ENCODE assay signal across 11 mouse cellular contexts in genomic region chr8:123754538-123755431, GRCm38 (mm10). TPM values are rescaled to one million over a fixed set of nuclear protein-coding genes. Genes with fewer than 3 reads are reported as not detected.
DNase-seq lines count a peak whose midpoint lies in the region; ATAC-seq and TF ChIP-seq lines count a peak whose summit lies in the region.
"Had no signal": no experiment of that assay in that cellular context is flagged by ENCODE, and none has a peak within 500 bp of the region (broad histone marks: within the 10 kb centered on the region; RNA-seq: fewer than 3 reads in every experiment).

No protein-coding gene starts in this region.

- H3K4me2 ChIP-seq in midbrain, embryonic 12.5 days (replicated peaks), result peak overlapping the region; percentile 39; the same call in 1 of the 2 replicates
- H3K4me2 ChIP-seq in midbrain, postnatal 0 days (ENCODE audit: low read depth, low read length, poor library complexity, severe bottlenecking), result no peak overlapping the region; the same call in 1 of the 2 replicates
- peak overlapping the region; percentile 22; the same call in 1 of the 2 replicates for H3K4me2 ChIP-seq in forebrain, postnatal 0 days (ENCODE audit: low read depth)
- H3K4me2 ChIP-seq: liver, embryonic 15.5 days had no signal

- no peak overlapping the region for H3K4me3 ChIP-seq in midbrain, embryonic 12.5 days
- no peak overlapping the region for H3K4me3 ChIP-seq in midbrain, postnatal 0 days (ENCODE audit: low read depth, low read length)
- H3K4me3 ChIP-seq in forebrain, postnatal 0 days (ENCODE audit: low read depth, low read length), result no peak overlapping the region
- H3K4me3 ChIP-seq: liver, embryonic 15.5 days had no signal

- no peaks in the 10 kb centered on the region for H3K9me3 ChIP-seq in midbrain, embryonic 12.5 days
- H3K9me3 ChIP-seq in midbrain, postnatal 0 days (ENCODE audit: low read length), result no peaks in the 10 kb centered on the region
- H3K9me3 ChIP-seq in forebrain, postnatal 0 days (ENCODE audit: low read length), result no peaks in the 10 kb centered on the region
- H3K9me3 ChIP-seq: liver, embryonic 15.5 days had no signal

- no peak for ATAC-seq in midbrain, embryonic 12.5 days (ENCODE audit: low FRiP score, low read depth)
- ATAC-seq in midbrain, postnatal 0 days (ENCODE audit: low FRiP score), result no peak
- no peak for ATAC-seq in forebrain, postnatal 0 days

- TF ChIP-seq CTCF in midbrain, postnatal 0 days (IDR thresholded peaks at IDR 0.05), result no peak
- no peak for TF ChIP-seq CTCF in forebrain, postnatal 0 days (IDR thresholded peaks at IDR 0.05; ENCODE audit: low read depth)

- peaks cover 27% of the 10 kb centered on the region for H3K4me1 ChIP-seq in midbrain, embryonic 12.5 days
- peaks cover 8% of the 10 kb centered on the region; the same call in 1 of the 2 replicates for H3K4me1 ChIP-seq in midbrain, postnatal 0 days (ENCODE audit: insufficient read depth, low read length)
- H3K4me1 ChIP-seq in forebrain, postnatal 0 days (ENCODE audit: insufficient read depth), result peaks cover 13% of the 10 kb centered on the region

- H3K27ac ChIP-seq in midbrain, embryonic 12.5 days (replicated peaks), result 0 out of 2 replicates have a peak overlapping the region, but pooled peaks have one; percentile 50
- no peak overlapping the region for H3K27ac ChIP-seq in midbrain, postnatal 0 days (ENCODE audit: low read depth, low read length)
- no peak overlapping the region for H3K27ac ChIP-seq in forebrain, postnatal 0 days (ENCODE audit: low read depth, low read length)
- H3K27ac ChIP-seq: liver, embryonic 15.5 days; macrophage had no signal

- DNase-seq in midbrain, postnatal 0 days (ENCODE audit: low spot score), result no peak
- peak; percentile 7 for DNase-seq in brain, adult 2 months (ENCODE audit: low read depth, low spot score)
- DNase-seq in forebrain, postnatal 0 days, result no peak
- DNase-seq in urinary bladder, adult 2 months (ENCODE audit: low spot score), result no peak
- no peak for DNase-seq in cerebellum, postnatal 10 days
- DNase-seq in natural killer cell, adult 2 months (ENCODE audit: low spot score in 2 of 2), result no peak
- DNase-seq: gastrocnemius, postnatal 10 days; kidney, adult 11 months had no signal

- H3K9ac ChIP-seq in midbrain, embryonic 12.5 days (replicated peaks), result no peak overlapping the region
- H3K9ac ChIP-seq in midbrain, postnatal 0 days (replicated peaks; ENCODE audit: low read length, poor library complexity, severe bottlenecking), result no peak overlapping the region
- no peak overlapping the region for H3K9ac ChIP-seq in forebrain, postnatal 0 days
- H3K9ac ChIP-seq: liver, embryonic 15.5 days had no signal

- WGBS in midbrain, embryonic 12.5 days, result 73% methylated on average over 13 of the region's 13 CpGs
- WGBS in midbrain, postnatal 0 days, result 66% methylated on average over 13 of the region's 13 CpGs
- 71% methylated on average over 13 of the region's 13 CpGs for WGBS in forebrain, postnatal 0 days

- H3K36me3 ChIP-seq in midbrain, embryonic 12.5 days, result no peaks in the 10 kb centered on the region
- H3K36me3 ChIP-seq in midbrain, postnatal 0 days (ENCODE audit: insufficient read depth, low read length), result no peaks in the 10 kb centered on the region
- H3K36me3 ChIP-seq in forebrain, postnatal 0 days (ENCODE audit: insufficient read depth), result no peaks in the 10 kb centered on the region
- H3K36me3 ChIP-seq: liver, embryonic 15.5 days had no signal

- H3K27me3 ChIP-seq in midbrain, embryonic 12.5 days, result 0 out of 2 replicates have a peak, but pooled peaks cover 5% of the 10 kb centered on the region
- H3K27me3 ChIP-seq in midbrain, postnatal 0 days (ENCODE audit: insufficient read depth, low read length), result no peaks in the 10 kb centered on the region
- H3K27me3 ChIP-seq in forebrain, postnatal 0 days (ENCODE audit: insufficient read depth, low read length), result no peaks in the 10 kb centered on the region

RNA-seq across cellular contexts. Expression of gene Rab4a, which starts 51.0 kb away (rescaled TPM):
- polyA plus RNA-seq in midbrain, embryonic 12.5 days (2016; fragmentation: Nextera tagmentation; extraction: Ambion mirVana), result 55.3 and 57.8 TPM in 2 replicates
- 54.2 and 59.8 TPM in 2 replicates for total RNA-seq in midbrain, postnatal 0 days (2014; rRNA removed)
- polyA plus RNA-seq in midbrain, postnatal 0 days (2015; fragmentation: Nextera tagmentation; extraction: Ambion mirVana), result 97.7 and 101 TPM in 2 replicates
- 70.9 and 72.8 TPM in 2 replicates for total RNA-seq in forebrain, postnatal 0 days (2014; rRNA removed)
- polyA plus RNA-seq in forebrain, postnatal 0 days (2015; fragmentation: Nextera tagmentation; extraction: Ambion mirVana), result 113 and 127 TPM in 2 replicates
- 37.0 and 41.4 TPM in 2 replicates for polyA plus RNA-seq in urinary bladder, adult 2 months (2012; rRNA removed)
